Mouse (Mus musculus) lung, adult 2 months (tissue): ENCODE measurements around the gene Acap1. TPM values are rescaled to one million over a fixed set of nuclear protein-coding genes. Genes with fewer than 3 reads are reported as not detected.

Experiments used
- DNase-seq: peaks from one replicate; pipeline ENCODE4 v3.0.0; 2022
- H3K4me1 ChIP-seq: fragments of 200-500 bp; 2 replicates; pipeline ENCODE4 v1.6.1; 2011; ENCODE audit warnings: low read length; ENCODE audit not compliant: control insufficient read depth, insufficient read depth
- H3K4me3 ChIP-seq: fragments of 200-500 bp; replicated peaks from 2 replicates; pipeline ENCODE3; 2011; ENCODE audit warnings: low read depth, mild to moderate bottlenecking, control low read depth, low read length; ENCODE audit errors: extremely low read depth
- CTCF ChIP-seq: fragments of 200-500 bp; IDR thresholded peaks from 2 replicates; pipeline ENCODE4 v1.5.1; 2011; ENCODE audit warnings: mild to moderate bottlenecking, low read length, control low read depth; ENCODE audit not compliant: insufficient read depth
- POLR2A ChIP-seq: fragments of 200-500 bp; IDR thresholded peaks from 2 replicates; pipeline ENCODE4 v1.6.1; 2011; ENCODE audit warnings: low read depth, mild to moderate bottlenecking, control low read depth, low read length, borderline replicate concordance; ENCODE audit errors: extremely low read depth
- WGBS: fragments of 180-500 bp; shearing (Covaris S2); methylation state at CpG from one replicate; pipeline ENCODE4 v1.1.7; 2018; 5-methylcytosine and 5-hydroxymethylcytosine counted together
- polyA plus RNA-seq: library from polyadenylated mRNA; depleted of rRNA; stranded (reverse); fragments of >200 nt; gene quantifications from 2 replicates; pipeline ENCODE4 v1.2.3, GENCODE M21; 2012; rRNA removed

Acap1 gene
- polyA plus RNA-seq, 1 experiment: 14.3 TPM

GRCm38 (mm10) chr11:69835326-69835965, 59.9 kb downstream of the Acap1 start:
- TF ChIP-seq CTCF: no peak
- TF ChIP-seq POLR2A: no peak
- Histone ChIP-seq H3K4me1 (0 out of 2 replicates have a peak, but pooled peaks cover 2% of the 10 kb centered on the region), H3K4me3 (no peak overlapping the region)
- 54% methylated on average over 9 of the region's 9 CpGs for WGBS
- DNase-seq: no peak

GRCm38 (mm10) chr11:69834001-69834549, 61.3 kb downstream of the Acap1 start:
- H3K4me1 ChIP-seq: 0 out of 2 replicates have a peak, but pooled peaks cover 2% of the 10 kb centered on the region
- H3K4me3 ChIP-seq: no peak overlapping the region
- peak; percentile 39 for DNase-seq
- WGBS: 27% methylated on average over 46 of the region's 48 CpGs
- TF ChIP-seq POLR2A (no peak), CTCF (no peak)

GRCm38 (mm10) chr11:69833554-69833953, 61.8 kb downstream of the Acap1 start:
- 69% methylated on average over 8 of the region's 8 CpGs for WGBS
- no peak overlapping the region for H3K4me3 ChIP-seq
- TF ChIP-seq CTCF (no peak), POLR2A (no peak)
- H3K4me1 ChIP-seq: 0 out of 2 replicates have a peak, but pooled peaks cover 2% of the 10 kb centered on the region
- DNase-seq: no peak

Other genes with a start within 250 kb of the Acap1 start
- gene Sox15, start 240.2 kb downstream of the Acap1 start, polyA plus RNA-seq: 0.14 and 5.5 TPM in 2 replicates
- 67.3 and 88.1 TPM in 2 replicates for gene Mpdu1, start 232.9 kb downstream of the Acap1 start, polyA plus RNA-seq
- gene Cd68, start 229.4 kb downstream of the Acap1 start, polyA plus RNA-seq: 65.6 and 82.8 TPM in 2 replicates
- 152 and 265 TPM in 2 replicates for gene Eif4a1, start 223.1 kb downstream of the Acap1 start, polyA plus RNA-seq
- 43.6 and 55.0 TPM in 2 replicates for gene Senp3, start 213.5 kb downstream of the Acap1 start, polyA plus RNA-seq
- 16.2 and 21.3 TPM in 2 replicates for gene Tnfsf13, start 209.8 kb downstream of the Acap1 start, polyA plus RNA-seq
- 84.2 and 98.8 TPM in 2 replicates for gene Tnfsf12, start 199.7 kb downstream of the Acap1 start, polyA plus RNA-seq
- 12.7 and 20.0 TPM in 2 replicates for gene Tnfsfm13, start 199.4 kb downstream of the Acap1 start, polyA plus RNA-seq
- gene Polr2a, start 136.9 kb downstream of the Acap1 start, polyA plus RNA-seq: 32.0 and 51.1 TPM in 2 replicates
- gene Slc35g3, start 133.6 kb downstream of the Acap1 start, polyA plus RNA-seq: 1.4 and 2.3 TPM in 2 replicates
- gene Zbtb4, start 129.6 kb downstream of the Acap1 start, polyA plus RNA-seq: 104 and 106 TPM in 2 replicates
- gene Chrnb1, start 99.6 kb downstream of the Acap1 start, polyA plus RNA-seq: 31.5 and 38.0 TPM in 2 replicates
- gene Fgf11, start 93.7 kb downstream of the Acap1 start, polyA plus RNA-seq: 6.9 and 8.0 TPM in 2 replicates
- gene Tmem102, start 89.9 kb downstream of the Acap1 start, polyA plus RNA-seq: 9.4 and 9.5 TPM in 2 replicates
- not detected in 2 replicates for gene Gm39566, start 80.2 kb downstream of the Acap1 start, polyA plus RNA-seq
- not detected in 2 replicates for gene Spem2, start 77.1 kb downstream of the Acap1 start, polyA plus RNA-seq
- 0.15 and 0.41 TPM in 2 replicates for gene Spem1, start 73.4 kb downstream of the Acap1 start, polyA plus RNA-seq
- gene Nlgn2, start 57.8 kb downstream of the Acap1 start, polyA plus RNA-seq: 32.3 and 42.0 TPM in 2 replicates
- gene Tmem256, start 57.0 kb downstream of the Acap1 start, polyA plus RNA-seq: 151 and 173 TPM in 2 replicates
- 192 and 225 TPM in 2 replicates for gene Plscr3, start 49.2 kb downstream of the Acap1 start, polyA plus RNA-seq
- 14.4 and 17.4 TPM in 2 replicates for gene Tnk1, start 36.8 kb downstream of the Acap1 start, polyA plus RNA-seq
- gene Tmem95, start 17.5 kb downstream of the Acap1 start, polyA plus RNA-seq: not detected in 2 replicates
- 12.6 and 19.1 TPM in 2 replicates for gene Kctd11, start 14.1 kb downstream of the Acap1 start, polyA plus RNA-seq
- gene 2810408A11Rik, start 5.4 kb upstream of the Acap1 start, polyA plus RNA-seq: 0.65 and 1.4 TPM in 2 replicates
- gene Neurl4, start 5.5 kb upstream of the Acap1 start, polyA plus RNA-seq: 47.7 and 58.1 TPM in 2 replicates
- 104 and 112 TPM in 2 replicates for gene Gps2, start 18.3 kb upstream of the Acap1 start, polyA plus RNA-seq
- gene Eif5a, start 26.4 kb upstream of the Acap1 start, polyA plus RNA-seq: 216 and 372 TPM in 2 replicates
- 4.6 and 6.7 TPM in 2 replicates for gene Ybx2, start 40.3 kb upstream of the Acap1 start, polyA plus RNA-seq
- 22.3 and 40.4 TPM in 2 replicates for gene Slc2a4, start 52.6 kb upstream of the Acap1 start, polyA plus RNA-seq
- gene Cldn7, start 69.2 kb upstream of the Acap1 start, polyA plus RNA-seq: 60.5 and 63.7 TPM in 2 replicates
- 88.3 and 102 TPM in 2 replicates for gene Ctdnep1, start 85.6 kb upstream of the Acap1 start, polyA plus RNA-seq
- 38.5 and 53.8 TPM in 2 replicates for gene Elp5, start 87.0 kb upstream of the Acap1 start, polyA plus RNA-seq
- gene Gabarap, start 95.6 kb upstream of the Acap1 start, polyA plus RNA-seq: 333 and 615 TPM in 2 replicates
- gene Phf23, start 100.2 kb upstream of the Acap1 start, polyA plus RNA-seq: 15.0 and 22.9 TPM in 2 replicates
- 16.7 and 20.8 TPM in 2 replicates for gene Dvl2, start 105.1 kb upstream of the Acap1 start, polyA plus RNA-seq
- gene Acadvl, start 119.9 kb upstream of the Acap1 start, polyA plus RNA-seq: 63.1 and 88.6 TPM in 2 replicates
- gene Dlg4, start 121.4 kb upstream of the Acap1 start, polyA plus RNA-seq: 28.0 and 33.7 TPM in 2 replicates
- 2.4 and 4.9 TPM in 2 replicates for gene Asgr1, start 158.5 kb upstream of the Acap1 start, polyA plus RNA-seq
- 0.51 and 0.52 TPM in 2 replicates for gene Asgr2, start 197.1 kb upstream of the Acap1 start, polyA plus RNA-seq
- gene Mgl2, start 234.8 kb upstream of the Acap1 start, polyA plus RNA-seq: 12.1 and 17.7 TPM in 2 replicates